Mouse (Mus musculus) thymus, postnatal 0 days (tissue): Measurements from ENCODE around the gene Ankrd54. TPM values are rescaled to one million over a fixed set of nuclear protein-coding genes. Genes with fewer than 3 reads are reported as not detected.
"Not testable (repeated sequence)": the region's sequence is repeated elsewhere in the genome, so short reads cannot be mapped to it uniquely, and the experiment has no call there.

Experiments used
- DNase-seq: peaks from one replicate; pipeline ENCODE4 v3.0.0-alpha.2; 2015; ENCODE audit warnings: low spot score
- polyA plus RNA-seq: library from polyadenylated mRNA; unstranded; fragments of >200 nt; fragmentation: Nextera tagmentation; extraction: Ambion mirVana; gene quantifications from 2 replicates; pipeline ENCODE4 v1.2.1, GENCODE M21; 2015

Gene Ankrd54
- polyA plus RNA-seq, 1 experiment from 2014 or later = 62.6 TPM

DNA sequence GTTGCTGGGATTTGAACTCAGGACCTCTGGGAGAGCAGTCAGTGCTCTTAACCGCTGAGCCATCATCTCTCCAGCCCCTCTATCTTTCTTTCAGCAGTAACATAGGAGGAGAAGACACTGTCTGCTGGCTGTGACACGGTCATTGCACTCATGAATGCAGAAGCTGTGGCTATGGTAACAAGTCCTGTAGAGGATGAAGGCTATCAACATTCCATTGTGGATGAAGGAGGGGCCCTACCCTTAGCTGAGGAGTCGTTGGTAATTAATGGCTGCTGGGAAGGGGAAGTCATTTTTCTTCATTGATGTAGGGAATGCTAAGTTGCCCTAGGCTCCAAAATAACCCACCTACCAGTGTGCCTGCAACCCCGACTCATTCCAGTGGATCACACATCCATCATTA, 44.5 kb downstream of the Ankrd54 start:
- no peak for DNase-seq

DNA sequence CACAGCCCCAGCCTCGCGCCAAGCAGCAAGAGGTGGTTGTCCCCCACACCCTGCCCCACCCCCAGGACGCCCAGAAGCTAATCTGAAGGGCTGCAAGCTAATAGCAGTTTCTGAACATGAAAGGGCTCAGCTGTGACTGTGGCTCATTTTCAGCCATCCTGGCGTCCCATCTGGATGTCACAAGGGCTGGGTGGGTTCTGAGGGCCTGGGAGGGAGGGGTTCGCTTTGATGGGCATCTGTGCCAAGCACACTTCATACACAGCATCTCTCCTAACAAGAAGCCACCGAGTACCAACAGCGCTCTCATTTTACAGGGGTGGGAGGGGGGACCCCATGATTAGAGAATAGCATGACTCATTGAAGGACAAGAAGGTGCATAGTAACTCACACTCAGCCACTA, 49.3 kb downstream of the Ankrd54 start:
- no peak for DNase-seq

DNA sequence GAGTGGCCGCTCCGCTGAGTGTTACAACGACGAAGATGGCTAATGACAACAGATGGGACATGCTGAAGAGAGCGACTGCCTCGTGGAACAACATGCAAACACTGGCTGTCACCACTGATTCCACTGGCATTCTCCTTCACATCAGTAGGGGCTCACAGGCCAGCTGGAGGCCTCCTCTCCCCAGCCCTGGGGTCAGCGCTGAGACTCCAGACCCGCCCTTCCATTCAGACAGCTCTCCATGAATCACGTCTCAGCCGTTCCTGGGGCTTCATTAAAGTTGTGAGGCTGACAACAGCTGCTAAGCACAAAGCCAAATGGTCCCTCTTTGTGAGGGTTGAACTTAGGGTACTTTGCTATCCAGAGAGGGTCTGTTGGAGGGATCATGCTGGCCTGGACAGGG, 51.1 kb downstream of the Ankrd54 start:
- no peak for DNase-seq

DNA sequence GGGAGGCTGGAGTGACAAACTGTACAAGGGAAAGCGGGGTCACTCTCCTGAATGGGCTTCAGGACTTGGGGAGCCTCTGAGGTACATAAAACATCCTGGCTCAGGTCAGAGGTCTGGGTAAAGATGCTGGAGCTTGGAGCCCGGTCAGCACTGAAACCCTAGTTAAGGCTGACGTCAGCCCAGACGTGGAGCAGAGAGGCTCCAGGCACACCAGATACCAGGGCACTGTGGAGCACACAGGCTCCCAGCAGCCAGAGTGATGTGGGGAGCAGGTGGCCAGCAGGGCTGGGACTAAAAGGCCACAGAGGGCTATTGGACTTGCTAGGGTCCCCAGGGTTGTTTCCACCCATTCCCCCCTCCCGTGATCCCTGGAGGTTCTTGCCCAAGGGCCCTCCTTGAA, 53.0 kb downstream of the Ankrd54 start:
- no peak for DNase-seq

DNA sequence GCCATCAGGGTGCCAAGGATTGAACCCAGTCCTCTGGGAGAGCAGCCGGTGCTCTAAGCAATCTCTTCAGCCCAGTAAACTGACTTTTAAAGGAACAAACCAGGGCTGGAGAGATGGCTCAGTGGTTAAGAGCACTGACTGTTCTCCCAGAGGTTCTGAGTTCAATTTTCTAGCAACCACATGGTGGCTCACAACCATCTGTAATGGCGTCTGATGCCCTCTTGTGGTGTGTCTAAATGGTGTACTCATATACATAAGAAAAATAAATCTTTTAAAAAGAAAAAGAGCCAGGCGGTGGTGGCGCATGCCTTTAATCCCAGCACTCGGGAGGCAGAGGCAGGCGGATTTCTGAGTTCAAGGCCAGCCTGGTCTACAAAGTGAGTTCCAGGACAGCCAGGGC, 54.9 kb downstream of the Ankrd54 start:
- DNase-seq = not testable (repeated sequence)

DNA sequence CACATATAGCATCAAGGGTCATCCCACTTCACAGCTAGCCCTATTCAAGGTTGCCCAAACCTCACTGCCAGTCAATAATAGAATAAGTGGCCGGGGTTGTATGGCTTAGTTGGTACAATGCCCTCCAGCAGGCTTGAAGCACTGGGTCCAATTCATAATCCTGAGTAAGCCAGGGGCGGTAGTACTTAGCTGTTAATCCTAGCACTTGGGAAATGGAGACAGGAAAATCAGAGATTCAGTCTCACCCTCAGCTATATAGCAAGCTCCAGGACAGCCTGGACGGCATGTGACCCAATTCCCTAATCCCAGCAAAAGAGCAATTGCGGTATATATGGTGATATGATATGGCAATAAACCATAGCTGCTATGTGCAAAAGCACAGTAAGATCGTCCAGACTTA, 55.6 kb downstream of the Ankrd54 start:
- no peak for DNase-seq

DNA sequence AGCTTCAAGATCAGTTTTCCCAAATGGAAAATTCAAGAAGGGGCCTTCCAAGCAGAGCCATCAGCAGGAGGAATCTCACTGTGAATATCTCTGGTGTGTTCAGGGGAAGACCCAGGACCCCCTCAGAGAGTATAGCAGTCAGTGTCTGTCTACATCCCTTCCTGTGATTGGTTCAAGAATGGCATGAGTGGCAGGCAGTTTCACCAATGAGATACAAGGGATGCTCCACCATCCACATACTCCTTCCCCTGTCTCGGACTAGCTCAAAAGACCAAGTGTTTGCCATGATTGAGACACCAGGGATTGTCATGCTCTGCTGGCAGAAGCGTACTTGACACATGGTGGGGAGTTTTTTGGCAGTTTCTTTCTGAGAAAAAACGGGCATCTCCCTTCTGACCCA, 56.1 kb downstream of the Ankrd54 start:
- DNase-seq = peak; percentile 21

DNA sequence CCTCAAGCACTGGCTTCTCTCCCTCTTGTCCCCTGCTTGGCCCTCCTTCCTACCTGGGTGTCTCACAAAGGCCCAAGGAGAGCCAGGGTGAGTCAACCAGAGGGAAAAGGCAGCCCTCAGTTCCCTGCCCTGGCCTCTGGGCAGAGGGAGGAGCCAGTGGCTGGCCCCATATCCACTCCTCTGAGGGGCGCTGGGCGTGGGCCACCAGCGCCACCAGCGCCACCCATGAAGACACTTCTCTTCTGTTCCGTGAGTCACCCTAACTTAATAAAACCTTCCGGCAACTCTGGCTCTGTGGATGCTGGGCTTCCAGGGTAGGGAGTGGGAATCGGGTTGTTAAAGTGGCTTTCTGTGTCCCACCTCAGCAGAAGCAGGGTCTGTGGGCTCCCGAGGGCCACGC, 57.1 kb downstream of the Ankrd54 start:
- no peak for DNase-seq

Other genes starting within 250 kb of the Ankrd54 start
- 3.9 and 4.0 TPM in 2 replicates for gene Cdc42ep1, start 220.3 kb downstream of the Ankrd54 start, polyA plus RNA-seq
- 3.3 and 5.1 TPM in 2 replicates for gene Lgals2, start 207.4 kb downstream of the Ankrd54 start, polyA plus RNA-seq
- gene Gga1, start 185.7 kb downstream of the Ankrd54 start, polyA plus RNA-seq = 42.4 and 42.5 TPM in 2 replicates
- gene Gm49510, start 163.2 kb downstream of the Ankrd54 start, polyA plus RNA-seq = 0.10 and 0.32 TPM in 2 replicates
- 27.7 and 39.1 TPM in 2 replicates for gene Sh3bp1, start 163.1 kb downstream of the Ankrd54 start, polyA plus RNA-seq
- 16.3 and 16.5 TPM in 2 replicates for gene Pdxp, start 149.0 kb downstream of the Ankrd54 start, polyA plus RNA-seq
- 598 and 732 TPM in 2 replicates for gene Lgals1, start 136.2 kb downstream of the Ankrd54 start, polyA plus RNA-seq
- 59.3 and 59.9 TPM in 2 replicates for gene Nol12, start 128.0 kb downstream of the Ankrd54 start, polyA plus RNA-seq
- gene Triobp, start 115.2 kb downstream of the Ankrd54 start, polyA plus RNA-seq = 16.3 and 18.0 TPM in 2 replicates
- gene H1f0, start 34.4 kb downstream of the Ankrd54 start, polyA plus RNA-seq = 303 and 311 TPM in 2 replicates
- 0.14 and 0.21 TPM in 2 replicates for gene Galr3, start 21.0 kb downstream of the Ankrd54 start, polyA plus RNA-seq
- gene Eif3l, start 12.3 kb upstream of the Ankrd54 start, polyA plus RNA-seq = 200 and 212 TPM in 2 replicates
- gene Micall1, start 46.0 kb upstream of the Ankrd54 start, polyA plus RNA-seq = 3.3 and 4.6 TPM in 2 replicates
- gene Polr2f, start 78.1 kb upstream of the Ankrd54 start, polyA plus RNA-seq = 284 and 300 TPM in 2 replicates
- 2.4 and 4.0 TPM in 2 replicates for gene 1700088E04Rik, start 78.4 kb upstream of the Ankrd54 start, polyA plus RNA-seq
- gene Sox10, start 102.3 kb upstream of the Ankrd54 start, polyA plus RNA-seq = 0.08 and 0.26 TPM in 2 replicates
- gene Pick1, start 166.3 kb upstream of the Ankrd54 start, polyA plus RNA-seq = 18.2 and 21.9 TPM in 2 replicates
- 0.07 and 0.35 TPM in 2 replicates for gene Gm49486, start 166.5 kb upstream of the Ankrd54 start, polyA plus RNA-seq
- not detected in 2 replicates for gene Slc16a8, start 191.9 kb upstream of the Ankrd54 start, polyA plus RNA-seq
- gene Baiap2l2, start 222.6 kb upstream of the Ankrd54 start, polyA plus RNA-seq = 0.81 and 0.90 TPM in 2 replicates